Mouse (Mus musculus) right cerebral cortex, adult 18-20 months (tissue): ENCODE data around the gene Il33.

Experiments used
- DNase-seq: peaks from one replicate; pipeline ENCODE4 v3.0.0; 2022; ENCODE audit warnings: mixed read lengths

Gene Il33

DNA sequence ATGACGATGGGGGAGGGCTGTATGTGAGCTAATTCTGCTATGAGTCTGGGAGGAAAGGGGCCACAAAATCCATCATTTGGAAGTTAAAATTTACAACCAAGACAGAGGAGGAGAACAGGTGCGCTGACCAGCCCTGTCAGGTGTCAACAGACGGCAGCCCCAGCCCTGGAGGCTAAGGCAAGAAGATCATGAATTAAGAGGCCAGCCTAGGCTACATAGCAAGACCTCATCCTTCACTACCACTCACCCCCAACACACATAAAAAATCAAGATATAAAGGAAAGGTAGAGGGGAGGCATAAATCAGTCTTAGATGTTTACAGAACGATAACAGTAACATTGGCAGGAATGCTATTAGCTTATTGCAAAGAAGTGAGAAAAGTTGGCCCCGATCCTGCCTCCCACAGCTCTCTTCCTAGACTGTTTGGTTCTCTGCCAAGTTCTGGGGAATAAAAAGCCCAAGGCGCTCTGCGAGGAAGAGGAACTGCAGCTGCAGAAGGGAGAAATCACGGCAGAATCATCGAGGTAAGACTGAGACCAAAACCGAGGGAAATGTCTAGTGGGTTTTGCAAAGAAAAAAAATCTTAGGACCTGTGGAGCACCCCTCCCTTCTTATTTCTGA lies at the start of gene Il33:
Gene Il33, plus strand, starts transcription at position 477 of the 621 bp plus-strand sequence.
- peak; percentile 73 for DNase-seq

DNA sequence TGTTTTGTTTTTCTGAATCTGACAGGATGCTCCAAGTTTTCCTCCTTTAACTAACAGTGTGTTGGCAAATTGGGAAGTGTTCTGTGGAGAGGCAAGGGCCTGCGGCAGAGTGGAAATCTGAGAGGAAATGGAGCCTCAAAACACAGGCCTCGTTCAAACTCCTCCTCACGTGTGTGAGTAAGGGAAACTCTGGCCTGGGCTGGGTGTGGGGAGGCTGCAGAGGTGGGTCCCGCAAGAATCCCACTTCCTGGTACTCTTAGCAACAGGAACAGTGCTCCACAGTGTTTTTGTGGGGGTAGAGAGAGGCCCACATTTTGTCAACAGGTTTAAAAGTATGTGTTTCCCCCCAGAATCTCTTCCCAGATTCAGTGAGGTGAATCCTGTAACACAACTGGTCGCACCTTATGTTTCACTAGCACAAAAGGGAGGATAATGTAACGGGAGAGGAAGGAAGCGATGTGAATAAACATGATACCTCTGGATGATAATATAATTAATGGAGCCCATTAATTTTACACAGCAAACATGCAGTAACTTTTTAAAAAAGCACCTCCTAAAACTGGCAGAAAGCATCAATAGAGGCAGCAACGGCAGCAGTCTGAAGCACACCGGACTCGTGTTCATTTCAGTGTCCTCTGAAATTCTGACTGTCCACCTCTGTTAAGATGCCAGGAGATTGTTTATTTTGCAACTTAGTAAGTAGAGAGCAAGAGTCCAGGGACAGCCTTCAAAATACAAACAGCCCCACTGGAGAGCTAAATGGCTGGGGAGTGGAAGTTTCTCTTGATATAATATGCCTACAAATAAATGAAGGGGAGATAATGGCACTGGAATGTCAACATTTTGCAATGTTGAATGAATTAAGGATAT lies 47.3 kb upstream of the Il33 start:
- DNase-seq = no peak

DNA sequence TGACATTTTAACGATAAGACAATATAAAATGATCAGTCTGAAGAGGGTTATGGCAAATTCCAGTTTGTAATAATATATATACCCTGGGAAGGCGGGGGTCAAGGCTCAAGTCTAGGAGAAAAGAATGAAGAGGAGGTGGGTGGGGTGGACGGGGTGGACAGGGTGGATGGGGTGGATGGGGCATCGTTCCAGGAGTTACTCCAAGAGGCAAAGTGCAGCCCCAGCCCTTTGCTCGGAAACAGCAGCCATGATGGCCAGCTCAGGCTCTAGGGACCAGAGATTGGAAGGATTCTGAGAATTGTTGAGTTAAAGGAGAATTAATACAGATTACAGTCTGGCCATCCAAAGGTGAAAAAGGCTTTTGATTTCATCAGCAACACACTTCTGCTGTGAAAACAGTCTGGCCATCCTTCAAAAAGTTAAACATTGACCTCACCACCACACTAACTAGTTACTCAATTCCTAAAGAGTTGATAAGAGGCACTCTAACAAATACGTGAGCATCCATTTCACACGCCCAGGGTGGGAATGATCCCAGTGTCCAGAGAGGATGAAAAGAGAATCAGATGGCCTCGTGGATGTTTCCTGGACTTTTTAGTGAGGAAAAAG lies 45.9 kb upstream of the Il33 start:
- DNase-seq = no peak

DNA sequence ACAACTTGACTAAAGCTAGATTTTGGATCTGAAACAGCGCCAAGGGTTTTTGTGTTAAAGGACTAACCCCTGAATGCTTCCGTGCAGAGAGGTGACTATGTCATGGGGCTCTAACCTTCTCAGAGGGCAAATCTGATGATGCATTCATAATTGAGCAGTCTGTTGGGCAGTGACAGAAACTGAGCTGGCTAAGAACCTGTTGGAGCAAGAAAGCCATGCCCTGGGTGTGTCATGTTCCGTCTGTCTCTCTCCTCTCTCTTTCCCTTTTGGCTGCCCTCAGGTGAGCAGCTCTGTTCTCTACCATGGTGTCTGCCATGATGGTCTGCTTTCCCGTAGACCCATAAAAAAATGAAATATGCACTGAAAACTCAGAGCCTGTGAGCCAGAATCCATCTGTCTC lies 44.0 kb upstream of the Il33 start:
- DNase-seq = no peak

DNA sequence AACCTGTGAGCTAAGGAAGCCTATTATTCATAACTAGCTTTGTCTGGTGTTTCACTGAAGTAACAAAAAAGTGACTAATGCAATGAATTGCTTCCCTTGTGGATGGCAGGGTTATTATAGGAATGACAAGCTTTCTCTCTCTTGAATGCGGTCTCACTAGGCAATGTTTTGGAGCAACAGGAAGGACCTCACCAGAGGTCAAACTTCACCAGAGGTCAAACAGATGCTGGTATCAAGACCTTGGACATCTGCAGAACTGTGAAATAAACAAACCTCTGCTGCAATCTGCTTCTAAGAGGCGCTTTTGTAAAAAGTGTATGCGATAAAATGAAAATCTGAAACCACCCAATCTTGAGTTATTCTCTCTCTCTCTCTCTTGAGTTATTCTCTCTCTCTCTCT lies 42.2 kb upstream of the Il33 start:
- no peak for DNase-seq

DNA sequence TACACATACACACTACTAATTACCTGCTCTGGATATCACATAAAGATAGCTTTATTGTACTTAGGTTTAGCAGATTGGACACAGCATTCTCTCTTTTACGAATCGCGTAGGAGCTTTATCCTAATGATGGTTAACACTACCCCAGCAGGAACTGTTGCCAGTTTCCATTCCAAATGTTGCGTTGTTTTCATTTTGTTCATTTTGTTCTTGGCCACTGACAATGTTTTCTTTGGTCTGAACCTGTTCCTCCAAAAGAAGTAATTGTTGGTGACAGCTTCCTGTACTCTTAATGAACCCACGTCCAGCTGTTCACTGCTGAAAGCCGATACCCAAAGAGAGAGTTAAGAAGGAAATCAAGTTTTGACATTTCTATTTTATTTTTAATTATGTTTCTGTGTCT lies 39.4 kb upstream of the Il33 start:
- no peak for DNase-seq

DNA sequence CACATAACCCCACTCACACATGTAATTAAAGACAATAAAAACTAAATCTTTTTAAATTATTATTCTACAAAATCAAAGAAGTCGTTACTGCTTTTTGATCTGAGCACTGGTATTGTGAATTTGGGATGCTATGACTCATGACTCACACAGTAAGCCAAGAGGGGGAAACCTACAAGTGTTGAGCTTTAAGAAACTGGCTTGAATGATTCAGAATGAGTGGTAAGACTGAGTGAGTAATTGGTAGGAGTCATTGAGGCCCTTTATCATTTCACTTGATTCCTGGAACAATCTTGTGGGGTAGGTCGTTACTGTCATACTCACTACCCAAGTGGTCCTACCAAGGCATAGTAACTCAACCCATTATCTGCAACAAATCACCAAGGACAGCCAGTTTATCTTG lies 37.4 kb upstream of the Il33 start:
- no peak for DNase-seq

DNA sequence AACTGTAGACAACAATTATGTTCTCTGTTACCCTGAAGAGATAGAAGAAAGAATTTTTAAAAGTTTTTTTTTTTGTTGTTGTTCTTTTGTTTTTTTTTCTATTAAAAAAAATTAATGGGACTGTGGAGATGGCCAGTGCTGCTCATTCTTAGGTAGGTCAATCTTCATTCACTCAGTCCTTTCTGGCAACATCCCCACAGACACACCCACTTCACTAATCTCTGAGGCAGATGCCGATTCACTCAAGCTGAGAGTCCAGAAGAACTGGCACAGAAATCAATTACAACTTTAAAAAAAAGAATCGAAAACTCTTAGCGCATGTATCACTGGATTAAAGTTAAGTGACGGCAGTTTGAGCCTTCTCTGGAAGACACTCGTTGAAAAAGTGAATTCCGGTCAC lies 36.0 kb upstream of the Il33 start:
- DNase-seq = no peak

DNA sequence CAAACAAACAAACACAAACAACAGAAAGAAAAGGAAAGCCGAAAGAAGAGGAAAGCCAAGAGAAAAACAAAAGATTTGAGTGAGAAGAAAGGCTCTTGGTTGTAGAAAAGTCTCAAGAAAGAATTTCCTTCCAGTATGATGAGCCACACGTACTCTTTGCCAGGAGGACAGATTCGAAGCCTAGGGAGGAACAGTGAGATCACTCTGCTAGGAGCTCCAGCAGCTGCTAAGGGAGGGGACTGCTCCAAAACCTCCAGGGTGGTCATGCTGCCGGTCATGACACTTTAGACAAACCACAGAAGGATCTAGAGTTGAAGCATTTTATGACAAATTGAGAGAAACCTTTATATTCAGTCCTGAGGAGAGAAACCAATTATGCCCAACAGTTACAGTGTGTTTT lies 32.9 kb upstream of the Il33 start:
- DNase-seq = no peak

DNA sequence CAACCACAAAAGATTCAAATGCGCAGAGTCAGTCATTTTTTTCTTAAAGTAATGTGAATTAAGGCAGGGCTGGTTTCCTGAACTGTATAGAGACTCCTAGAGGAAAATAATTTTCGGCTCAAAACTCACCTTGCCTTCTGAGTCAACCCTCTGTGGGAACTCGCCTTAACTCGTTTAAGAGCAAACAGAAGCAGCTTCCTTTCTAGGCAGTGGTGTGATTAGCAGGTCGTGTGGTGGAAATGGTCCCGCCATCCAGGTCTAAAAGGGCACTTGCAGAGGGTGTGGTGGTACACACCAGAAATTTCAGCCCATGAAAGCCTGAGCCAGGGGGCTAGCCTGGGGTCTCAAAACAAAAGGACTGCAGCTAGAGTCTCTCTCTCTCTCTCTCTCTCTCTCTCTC lies 32.1 kb upstream of the Il33 start:
- no peak for DNase-seq

DNA sequence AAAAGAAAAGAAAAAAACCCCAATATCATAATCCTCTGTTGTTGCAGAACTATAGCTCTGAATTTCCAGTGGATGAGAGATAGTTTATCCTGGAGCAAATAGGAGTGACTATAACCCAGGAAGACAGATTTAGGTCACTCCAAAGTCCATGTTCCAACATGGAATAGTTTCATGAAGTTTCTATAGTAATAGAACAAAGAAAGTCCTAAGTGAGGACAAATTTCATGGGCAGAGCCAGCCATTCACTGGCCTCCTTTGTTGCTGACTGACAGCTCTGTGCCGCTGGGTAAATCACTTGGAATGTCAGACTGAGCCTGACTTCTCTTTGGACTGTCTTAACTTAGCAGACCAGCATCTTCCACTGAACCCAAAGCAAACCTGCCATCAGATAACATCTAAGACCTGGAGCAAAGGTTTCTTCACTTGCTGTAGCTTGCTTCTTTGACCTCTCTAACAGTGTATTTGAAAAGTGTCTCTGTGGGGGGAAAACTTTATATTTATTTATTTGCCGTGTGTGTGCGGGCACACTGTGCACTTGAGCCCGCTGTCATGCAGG lies 31.1 kb upstream of the Il33 start:
- no peak for DNase-seq

DNA sequence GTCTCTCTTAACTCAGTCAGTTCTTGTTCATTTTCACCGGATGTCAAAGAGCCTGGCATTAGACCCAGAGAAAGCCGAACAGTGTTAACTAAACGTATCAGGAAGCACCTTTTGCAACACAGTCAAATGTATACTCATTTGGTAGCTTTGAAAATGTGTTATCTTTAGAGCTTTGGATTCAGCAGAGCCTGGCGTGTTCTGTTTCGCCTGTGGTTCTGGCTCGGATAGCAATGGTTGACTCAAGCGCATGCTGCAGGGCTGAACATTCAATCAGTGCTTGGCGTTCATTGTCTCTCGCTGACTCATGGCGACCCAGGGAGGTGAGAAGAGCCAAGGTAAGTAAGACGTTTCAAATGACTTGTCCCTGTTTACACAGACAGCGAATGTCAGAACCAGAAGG lies 30.5 kb upstream of the Il33 start:
- no peak for DNase-seq

DNA sequence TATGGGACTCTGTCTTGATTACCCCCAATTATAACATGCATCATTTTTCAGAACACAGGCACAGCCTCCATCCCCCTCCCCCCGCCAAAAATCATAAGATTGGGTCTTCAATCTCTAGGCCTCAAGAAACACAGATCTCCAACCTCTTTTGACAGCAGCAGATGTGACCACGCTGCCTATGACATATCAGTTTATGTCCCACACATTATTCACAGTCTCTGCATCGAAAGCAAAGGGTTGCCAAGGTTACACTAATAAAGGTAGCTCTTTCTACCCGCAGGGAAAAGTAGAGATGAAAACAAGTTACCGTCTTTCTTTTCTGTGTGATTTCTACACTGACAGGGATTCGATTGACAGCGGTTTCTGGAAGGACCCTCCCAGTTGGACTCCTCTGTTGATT lies 29.9 kb upstream of the Il33 start:
- DNase-seq = no peak

DNA sequence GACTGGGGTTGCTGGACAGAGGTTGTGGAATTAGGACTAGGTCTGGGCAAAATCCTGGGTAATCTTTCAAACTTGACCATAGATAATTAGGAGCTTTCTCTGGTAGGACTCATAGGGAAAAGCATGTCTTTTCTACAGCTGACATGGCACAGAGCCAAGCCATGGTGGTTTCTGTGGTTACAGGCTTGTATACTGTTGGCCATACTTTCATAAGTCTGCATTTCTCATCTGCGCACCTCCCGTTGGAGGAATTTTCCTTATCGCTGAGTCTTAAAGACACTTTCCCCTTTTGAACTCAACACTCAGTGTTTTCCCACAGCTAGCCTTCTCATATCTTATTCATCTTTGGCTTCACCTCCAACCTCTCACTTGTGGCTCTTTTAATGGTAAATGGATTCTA lies 24.6 kb upstream of the Il33 start:
- DNase-seq = no peak

DNA sequence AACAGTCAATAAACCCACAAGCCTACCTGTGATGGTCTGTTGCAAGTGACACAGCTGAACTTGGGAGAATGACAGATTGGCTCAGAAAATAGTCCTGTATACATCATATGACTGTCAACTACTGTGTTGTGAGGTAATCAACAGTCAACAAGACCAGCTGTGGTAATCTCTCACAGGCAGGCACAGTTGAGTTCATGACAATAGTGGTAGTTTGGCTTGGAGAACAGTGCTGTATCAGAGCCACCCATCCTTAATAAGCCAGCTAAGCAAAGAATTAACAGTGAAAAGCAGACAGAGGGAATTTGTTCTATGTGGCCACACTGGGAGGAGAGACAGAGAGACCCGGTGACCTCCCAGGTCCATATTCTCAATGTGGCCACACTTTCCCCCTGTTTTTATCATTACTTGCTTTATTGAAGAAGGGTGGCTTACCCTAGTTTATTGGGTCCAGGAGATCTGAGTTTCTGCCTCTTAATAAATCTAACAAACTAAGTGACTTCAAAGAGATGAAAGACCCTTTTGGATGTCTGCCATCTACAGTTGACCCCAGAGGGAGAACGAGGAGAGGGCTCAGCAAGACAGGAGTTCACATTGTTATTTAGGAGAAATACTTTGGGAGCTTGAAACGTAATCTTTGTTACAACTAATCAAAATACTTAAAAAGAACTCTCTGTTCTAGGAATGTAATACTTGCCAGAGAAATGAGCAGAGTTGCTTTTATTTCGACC lies 22.4 kb upstream of the Il33 start:
- no peak for DNase-seq

DNA sequence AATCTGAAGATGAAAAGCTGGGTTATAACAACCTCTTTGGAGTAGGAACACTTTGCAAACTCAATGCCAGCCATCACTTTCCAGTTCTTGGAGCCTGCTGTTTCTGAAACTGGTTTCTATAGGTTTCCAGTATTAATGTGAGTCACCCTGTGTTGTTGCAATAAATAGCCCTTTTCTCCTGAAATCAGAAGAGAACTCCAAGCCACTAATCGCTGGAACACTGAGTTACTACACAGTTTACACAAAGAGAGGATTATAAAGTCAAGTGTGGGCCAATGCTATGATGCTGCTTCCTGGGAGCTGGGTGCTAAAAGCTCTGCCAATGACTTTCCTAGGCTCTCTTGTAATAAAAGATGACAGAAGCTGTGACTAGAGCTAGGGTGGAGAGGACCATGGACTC lies 19.0 kb upstream of the Il33 start:
- no peak for DNase-seq

DNA sequence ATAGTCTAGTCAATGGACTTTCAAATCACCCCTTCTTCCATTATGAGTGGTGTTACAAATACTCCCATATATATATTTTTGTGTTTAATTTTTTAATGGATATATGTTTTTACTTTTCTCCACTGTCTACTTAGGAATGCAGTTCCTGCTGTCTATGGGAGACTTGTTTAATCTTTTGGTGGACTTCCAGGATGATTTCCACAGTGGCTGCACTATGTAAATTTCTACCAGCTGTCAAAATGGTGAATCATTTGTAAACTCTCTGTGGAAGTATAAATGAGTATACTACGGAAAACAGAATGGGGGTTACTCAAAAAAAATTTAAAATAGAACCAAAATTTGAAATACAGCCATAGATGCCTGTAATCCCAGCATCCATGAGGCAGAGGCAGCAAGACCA lies 15.7 kb upstream of the Il33 start:
- DNase-seq = no peak

DNA sequence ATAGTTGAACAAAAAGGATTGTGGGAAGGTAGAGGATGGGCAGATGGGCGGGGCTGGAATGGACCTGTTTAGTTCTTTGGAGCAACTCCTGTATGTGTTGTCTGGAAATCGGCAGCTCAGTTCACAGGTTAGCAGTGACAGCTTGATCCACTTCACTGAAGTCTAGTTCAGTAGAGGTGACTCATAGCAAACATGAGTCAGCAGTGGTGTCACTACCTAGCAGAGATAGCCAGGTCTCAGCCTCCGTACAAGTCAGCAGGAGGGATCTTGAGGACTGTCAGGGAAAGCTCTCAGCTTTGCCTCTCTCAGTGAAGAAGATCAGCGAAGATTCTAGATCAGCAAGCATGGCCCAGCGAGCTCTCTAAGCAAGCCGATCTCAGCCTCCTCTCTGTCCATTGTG lies 13.0 kb upstream of the Il33 start:
- DNase-seq = no peak

DNA sequence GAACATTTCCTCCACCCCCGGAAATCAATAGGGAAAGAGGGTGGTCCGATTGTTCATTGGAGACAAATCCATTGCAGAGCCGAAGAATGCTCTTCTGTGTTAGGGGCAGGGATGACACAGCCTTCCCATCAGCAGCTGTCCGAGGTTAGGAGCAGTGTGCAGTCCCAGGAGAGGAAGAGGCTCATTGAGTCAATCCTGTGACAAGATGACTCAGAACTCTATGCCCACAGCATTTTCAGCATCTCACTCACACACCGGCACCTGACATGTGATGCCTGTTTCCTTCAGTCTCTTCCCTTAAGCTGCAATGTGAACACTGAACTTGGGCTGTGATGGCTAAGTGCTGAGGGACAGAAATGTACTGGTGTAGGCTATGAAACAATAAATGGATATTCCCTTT lies 7.5 kb upstream of the Il33 start:
- DNase-seq = peak; percentile 28

DNA sequence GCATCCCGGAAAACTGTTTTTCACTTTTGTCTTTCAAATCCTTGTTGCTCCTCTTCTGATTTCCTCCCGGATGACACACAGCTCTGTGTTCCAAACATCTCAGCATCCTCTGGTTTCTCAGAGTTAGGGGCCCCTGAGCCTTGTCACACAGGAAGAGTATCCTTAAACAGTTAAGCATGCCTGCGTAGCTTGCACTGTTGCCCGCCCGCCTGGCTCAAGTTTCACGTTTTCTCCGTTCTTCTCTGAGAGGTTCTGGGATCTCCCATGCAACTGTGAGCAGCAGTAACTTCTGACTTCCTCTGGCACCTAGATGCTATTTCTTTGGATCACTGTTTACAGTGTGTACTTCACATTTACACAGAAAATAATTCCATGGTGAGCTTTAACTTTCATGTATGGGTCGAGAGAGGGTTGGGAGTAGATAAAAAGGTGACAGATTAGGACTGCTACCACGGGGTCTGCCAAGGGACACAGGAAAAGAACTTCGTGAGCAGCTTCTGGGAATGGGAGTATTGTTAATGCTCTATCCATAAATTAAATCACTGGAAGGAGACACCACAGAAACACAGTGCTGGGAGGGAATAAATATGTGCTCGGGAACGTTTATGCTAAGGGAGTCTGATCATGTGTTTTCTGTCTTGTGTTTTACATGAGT lies 1.3 kb downstream of the Il33 start:
- no peak for DNase-seq

DNA sequence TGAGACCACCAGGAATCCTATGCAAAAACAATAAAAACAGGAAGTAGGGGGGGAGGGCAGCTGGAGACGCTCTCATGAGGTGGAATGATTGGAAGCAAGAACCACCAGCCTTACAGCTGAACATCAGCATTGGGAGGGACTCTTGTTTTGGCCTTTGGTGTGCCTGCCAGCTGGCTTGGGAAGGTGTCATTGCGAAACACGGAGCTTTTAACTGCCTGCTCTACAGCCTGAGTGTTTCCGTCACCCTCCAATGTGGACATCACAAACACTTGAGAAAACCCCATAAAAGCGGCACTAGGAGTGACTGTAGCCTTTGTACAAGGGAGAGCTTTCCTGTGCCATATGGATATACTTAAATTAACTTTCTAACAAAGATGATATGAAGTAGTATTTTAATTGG lies 5.4 kb downstream of the Il33 start:
- DNase-seq = peak; percentile 8

DNA sequence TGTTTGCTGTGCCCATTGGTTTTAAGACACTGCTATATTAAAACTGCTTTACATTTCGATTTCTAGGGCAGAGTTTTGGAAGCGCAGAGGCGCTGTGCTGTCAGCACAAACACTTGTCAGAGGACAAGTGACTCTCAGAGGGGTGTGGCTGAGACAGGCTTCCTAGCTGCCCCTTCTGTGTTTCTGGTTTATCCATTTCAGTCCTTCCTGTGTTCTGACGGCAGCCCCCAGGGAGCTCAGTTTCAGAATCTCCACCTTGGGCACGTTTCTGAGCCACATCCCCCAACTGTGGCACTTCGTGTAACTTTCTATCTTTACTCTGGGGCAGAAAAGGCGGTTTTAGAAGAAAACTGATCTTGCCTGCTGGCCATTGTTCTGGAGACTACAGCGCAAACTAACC lies 12.5 kb downstream of the Il33 start:
- no peak for DNase-seq

DNA sequence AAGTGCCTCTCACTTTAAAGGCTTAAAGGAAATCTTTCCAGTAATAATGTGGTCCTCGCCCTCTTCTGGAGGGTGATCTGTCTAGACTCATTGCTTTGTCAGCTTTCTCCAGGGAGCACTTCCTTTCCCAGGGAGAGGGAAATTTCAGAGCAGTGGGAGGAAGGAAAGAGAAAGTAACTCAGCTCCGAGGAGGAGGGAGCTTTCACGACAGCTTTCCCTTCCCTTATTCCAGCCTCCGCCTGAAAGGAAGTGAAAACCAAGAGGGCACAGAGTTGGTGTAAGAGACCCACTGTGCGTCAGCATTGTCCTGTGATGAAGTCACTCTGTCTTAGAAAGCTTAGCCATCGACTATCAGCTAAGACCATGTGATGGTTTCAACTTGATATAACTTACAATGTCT lies 15.3 kb downstream of the Il33 start:
- DNase-seq = no peak
